Mouse (Mus musculus): ENCODE measurements at regions not wholly inside any gene's neighbourhood (a gene's known extent, or its start where the extent isn't known, plus 50 kb on each side); places are given as distances from the start of the nearest gene placed in this dataset.

GRCm38 (mm10) chr15:68471928-68472327 lies 1971.2 kb upstream of the Lrrc6 start:
- TF ChIP-seq CTCF (IDR thresholded peaks at IDR 0.05; ENCODE audit: insufficient read depth, low read length), result no peak
- no peak for TF ChIP-seq POLR2A (IDR thresholded peaks at IDR 0.05; ENCODE audit: borderline replicate concordance, extremely low read depth, low read depth, low read length)

All from lung, adult 2 months (tissue).